Mouse (Mus musculus) bone marrow, adult 2 months (tissue): ENCODE measurements around the gene Etfrf1.

ENCODE experiments used
- CTCF ChIP-seq: fragments of 200-500 bp; IDR thresholded peaks from 2 replicates; pipeline ENCODE4 v1.5.1; 2011; ENCODE audit warnings: low read length, control low read depth; ENCODE audit not compliant: control insufficient read depth, insufficient read depth
- POLR2A ChIP-seq: fragments of 200-500 bp; IDR thresholded peaks from 2 replicates; pipeline ENCODE4 v1.6.1; 2011; ENCODE audit warnings: low read depth, mild to moderate bottlenecking, control low read depth, low read length, borderline replicate concordance; ENCODE audit not compliant: control insufficient read depth

- TF ChIP-seq CTCF (no peak), POLR2A (no peak)
Measured at GRCm38 (mm10) chr6:145187093-145188088, 23.5 kb upstream of the Etfrf1 start.
